Mouse (Mus musculus) left cerebral cortex, postnatal 36 days (tissue): ENCODE data around the gene March1. TPM values are rescaled to one million over a fixed set of nuclear protein-coding genes. Genes with fewer than 3 reads are reported as not detected.
A peak's percentile ranks its signal among the peaks of the same experiment; 100 is the strongest.

Experiments
- DNase-seq, 2 experiments: peaks; one replicate each; pipeline ENCODE4 v3.0.0; 2021 to 2022; ENCODE audit warnings: low spot score in 2 of 2, mixed read lengths in 1 of 2
- intact Hi-C: fragments of 180-260 bp; cut with DNase I; formaldehyde crosslinking; loops from one replicate; pipeline ENCODE4 v1.15.1; 2025
- total RNA-seq, 2 experiments: library from RNA; stranded (reverse); gene quantifications; 2 replicates each; pipeline ENCODE4 v1.2.3; 2021

March1 gene
- total RNA-seq, 2 experiments from 2014 or later = 37.0 to 43.9 TPM

GRCm38 (mm10) chr8:66476880-66477279 lies 859.2 kb downstream of the March1 start:
- intact Hi-C loops = no loop called here
- DNase-seq = no peak

GRCm38 (mm10) chr8:66486084-66486763 lies 868.5 kb downstream of the March1 start, which contains the start of gene Tma16:
Gene Tma16, minus strand, starts transcription at chr8:66486530.
- intact Hi-C loops = no loop called here
- DNase-seq = peak; percentile 85

GRCm38 (mm10) chr8:66488556-66488955 lies 870.9 kb downstream of the March1 start:
- DNase-seq = no peak
- intact Hi-C loops = no loop called here

GRCm38 (mm10) chr8:66490624-66491023 lies 872.9 kb downstream of the March1 start:
- intact Hi-C loops = loop anchor here (10.0 kb wide), 1 partner anchor 1466 kb away; no protein-coding TSS in a partner anchor
- no peak for DNase-seq

GRCm38 (mm10) chr8:66494496-66494895 lies 876.8 kb downstream of the March1 start:
- intact Hi-C loops = loop anchor here (10.0 kb wide), 1 partner anchor 1470 kb away; no protein-coding TSS in a partner anchor
- no peak for DNase-seq

- intact Hi-C loops = loop anchor here (1.0 to 10.0 kb wide), 4 partner anchors 45 to 1471 kb away; no protein-coding TSS in a partner anchor
- DNase-seq = peak; percentile 73 to 75
Observed at GRCm38 (mm10) chr8:66495726-66496125, 878.0 kb downstream of the March1 start.

- peak; percentile 10 to 33 for DNase-seq
- intact Hi-C loops = loop anchor here (5.0 to 10.0 kb wide), 3 partner anchors 910 to 1472 kb away; no protein-coding TSS in a partner anchor
Observed at GRCm38 (mm10) chr8:66496998-66497577, 879.4 kb downstream of the March1 start.

- DNase-seq = no peak
- intact Hi-C loops = no loop called here
Observed at GRCm38 (mm10) chr8:66503381-66503780, 885.7 kb downstream of the March1 start.

GRCm38 (mm10) chr8:66511537-66511936 lies 893.8 kb downstream of the March1 start, which contains the start of gene Tktl2:
Gene Tktl2, plus strand, starts transcription at chr8:66511756.
- DNase-seq = no peak
- intact Hi-C loops = no loop called here

- no peak for DNase-seq
- intact Hi-C loops = no loop called here
Observed at GRCm38 (mm10) chr8:66519149-66519548, 901.4 kb downstream of the March1 start.

GRCm38 (mm10) chr8:66520576-66520975 lies 902.9 kb downstream of the March1 start:
- no peak for DNase-seq
- intact Hi-C loops = no loop called here
